ENCODE assay signal across 10 mouse cellular contexts in the genomic region with DNA sequence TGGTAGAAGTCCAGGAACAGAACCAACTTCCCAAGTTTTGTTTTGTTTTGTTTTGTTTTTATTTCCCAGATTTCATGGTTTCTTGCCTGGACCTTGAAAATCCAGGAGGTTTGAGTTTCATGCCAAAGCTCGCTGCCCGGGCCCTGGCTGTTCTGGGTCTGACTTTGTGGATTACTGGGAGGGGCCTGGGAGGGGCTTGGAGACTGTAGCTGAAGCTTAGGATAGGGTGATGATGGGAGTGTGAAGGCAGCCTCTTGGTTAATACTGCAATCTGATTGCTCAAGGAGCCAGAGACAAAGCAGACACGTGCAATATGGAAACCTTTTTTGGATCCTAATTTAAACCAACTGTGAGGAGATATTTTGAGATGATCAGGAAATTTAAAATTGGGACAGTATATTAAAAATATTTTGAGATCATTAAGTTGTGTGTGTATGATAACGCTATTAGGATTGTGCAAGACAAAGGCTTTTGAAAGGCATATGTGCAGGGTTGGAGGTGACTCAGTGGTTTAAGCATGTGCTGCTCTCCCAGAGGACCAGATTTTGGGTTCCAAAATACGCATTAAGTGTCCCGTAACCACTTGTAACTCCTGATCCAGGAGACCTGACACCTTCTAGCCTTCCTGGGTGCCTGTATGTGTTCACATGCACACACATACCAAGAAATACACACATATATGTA.
DNase-seq lines count a peak whose midpoint lies in the region; ATAC-seq and TF ChIP-seq lines count a peak whose summit lies in the region.
"Had no signal": no experiment of that assay in that cellular context is flagged by ENCODE, and none has a peak within 500 bp of the region (broad histone marks: within the 10 kb centered on the region; RNA-seq: fewer than 3 reads in every experiment).

No protein-coding gene starts in this region.

- intact Hi-C loops in heart, adult 2 months (cut with DNase I): loop anchor here (5.0 kb wide), 1 partner anchor 47 kb away; no protein-coding TSS in a partner anchor
- intact Hi-C loops in heart, postnatal 25 days (cut with DNase I): loop anchor here (5.0 kb wide), 1 partner anchor 47 kb away; no protein-coding TSS in a partner anchor

- peak; percentile 61 to 64 for DNase-seq in heart, adult 2 months
- no peak for DNase-seq in heart, postnatal 25 days (ENCODE audit: low spot score)
- peak; percentile 93 for DNase-seq in R1 (ENCODE audit: low read depth, low spot score)
- DNase-seq in skeletal muscle tissue, adult 2 months (ENCODE audit: low read depth, low spot score): peak; percentile 33
- no peak for DNase-seq in frontal cortex, postnatal 25 days (ENCODE audit: low spot score in 2 of 2)
- DNase-seq in spleen, postnatal 10 days (ENCODE audit: low spot score in 2 of 2): no peak
- DNase-seq in thymus, postnatal 36 days: no peak
- DNase-seq: cerebellum, adult 18-20 months; kidney, adult 8-10 months had no signal

- H3K9me3 ChIP-seq in heart, embryonic 11.5 days (replicated peaks; ENCODE audit: control insufficient read depth, low read length): no peaks in the 10 kb centered on the region

- TF ChIP-seq CTCF in heart, adult 2 months (IDR thresholded peaks at IDR 0.05): no peak

- no peak overlapping the region for H3K4me3 ChIP-seq in heart, adult 2 months
- H3K4me3 ChIP-seq in heart, embryonic 11.5 days (ENCODE audit: low read depth, low read length): no peak overlapping the region

- no peak overlapping the region for H3K4me2 ChIP-seq in heart, embryonic 11.5 days

- WGBS in heart, adult 2 months: 60% methylated on average over 6 of the region's 6 CpGs
- 48% methylated on average over 6 of the region's 6 CpGs for WGBS in heart, embryonic 11.5 days (ENCODE audit: insufficient replicate concordance)

- no peak overlapping the region for H3K9ac ChIP-seq in heart, adult 2 months (ENCODE audit: low read depth, low read length)
- no peak overlapping the region for H3K9ac ChIP-seq in heart, embryonic 11.5 days (ENCODE audit: low read depth, low read length)

- H3K79me2 ChIP-seq in heart, adult 2 months (replicated peaks; ENCODE audit: control insufficient read depth, insufficient read depth, low read length): no peaks in the 10 kb centered on the region

- H3K4me1 ChIP-seq in heart, adult 2 months (ENCODE audit: control insufficient read depth, insufficient read depth, low read length): peaks cover 13% of the 10 kb centered on the region
- H3K4me1 ChIP-seq in heart, embryonic 11.5 days (ENCODE audit: control insufficient read depth, insufficient read depth, low read length): peaks cover 8% of the 10 kb centered on the region; the same call in 1 of the 2 replicates

- H3K27me3 ChIP-seq in heart, adult 2 months (ENCODE audit: control insufficient read depth, insufficient read depth, low read length): no peaks in the 10 kb centered on the region
- no peaks in the 10 kb centered on the region for H3K27me3 ChIP-seq in heart, embryonic 11.5 days (ENCODE audit: control insufficient read depth, insufficient read depth, low read length)

- ATAC-seq in heart, embryonic 11.5 days (replicated peaks; ENCODE audit: insufficient number of reproducible peaks, low FRiP score, low TSS enrichment): no peak

- no peak for TF ChIP-seq EP300 in heart, adult 2 months (IDR thresholded peaks at IDR 0.05; ENCODE audit: insufficient read depth, low read depth, low read length)

- no peak for TF ChIP-seq POLR2A in heart, adult 2 months (IDR thresholded peaks at IDR 0.05; ENCODE audit: insufficient read depth, low read depth, low read length)

- peak overlapping the region; percentile 56 for H3K27ac ChIP-seq in heart, adult 2 months
- 0 out of 2 replicates have a peak overlapping the region, but pooled peaks have one; percentile 22 for H3K27ac ChIP-seq in heart, embryonic 11.5 days (ENCODE audit: low read depth, low read length)

- peaks cover 2% of the 10 kb centered on the region; the same call in 1 of the 2 replicates for H3K36me3 ChIP-seq in heart, adult 2 months (ENCODE audit: control insufficient read depth, insufficient read depth, low read length)
- no peaks in the 10 kb centered on the region for H3K36me3 ChIP-seq in heart, embryonic 11.5 days (ENCODE audit: control insufficient read depth, insufficient read depth, low read length)

Comparison
In these comparisons a context has a peak if more than half of its experiments do, and no peak if none do; other contexts are left out.
1. DNase-seq: peak in heart, adult 2 months (2 of 2), R1 (single experiment) and skeletal muscle tissue, adult 2 months (single experiment); none in heart, postnatal 25 days (single experiment), frontal cortex, postnatal 25 days (0 of 2), spleen, postnatal 10 days (0 of 2) and thymus, postnatal 36 days (0 of 2).